Comparison of ENCODE assay signal across 10 mouse cellular contexts in genomic region chr4:32826925-32827324, GRCm38 (mm10). TPM values are rescaled to one million over a fixed set of nuclear protein-coding genes. Genes with fewer than 3 reads are reported as not detected.
A peak's percentile ranks its signal among the peaks of the same experiment; 100 is the strongest.
DNase-seq lines count a peak whose midpoint lies in the region; ATAC-seq lines count a peak whose summit lies in the region.
"Had no signal": no experiment of that assay in that cellular context is flagged by ENCODE, and none has a peak within 500 bp of the region (broad histone marks: within the 10 kb centered on the region; RNA-seq: fewer than 3 reads in every experiment).

No protein-coding gene starts in this region.

- ATAC-seq in forebrain, embryonic 13.5 days: peak; percentile 76
- no peak for ATAC-seq in midbrain, embryonic 11.5 days (ENCODE audit: low FRiP score)
- no peak for ATAC-seq in midbrain, embryonic 15.5 days (replicated peaks)
- ATAC-seq in forebrain, embryonic 15.5 days (replicated peaks): peak; percentile 57

- 0 out of 2 replicates have a peak overlapping the region, but pooled peaks have one; percentile 4 for H3K9ac ChIP-seq in forebrain, embryonic 13.5 days
- H3K9ac ChIP-seq in midbrain, embryonic 11.5 days (ENCODE audit: low read length): no peak overlapping the region
- H3K9ac ChIP-seq in midbrain, embryonic 15.5 days: no peak overlapping the region
- no peak overlapping the region for H3K9ac ChIP-seq in forebrain, embryonic 15.5 days (replicated peaks)

- no peak overlapping the region for H3K4me2 ChIP-seq in forebrain, embryonic 13.5 days
- H3K4me2 ChIP-seq in midbrain, embryonic 11.5 days: no peak overlapping the region
- H3K4me2 ChIP-seq in midbrain, embryonic 15.5 days: no peak overlapping the region
- H3K4me2 ChIP-seq in forebrain, embryonic 15.5 days (replicated peaks): no peak overlapping the region

- peaks cover 14% of the 10 kb centered on the region for H3K4me1 ChIP-seq in forebrain, embryonic 13.5 days
- H3K4me1 ChIP-seq in forebrain, embryonic 10.5 days: peaks cover 18% of the 10 kb centered on the region
- H3K4me1 ChIP-seq in midbrain, embryonic 11.5 days (ENCODE audit: control insufficient read depth, insufficient read depth, low read length): no peaks in the 10 kb centered on the region
- H3K4me1 ChIP-seq in midbrain, embryonic 15.5 days: peaks cover 10% of the 10 kb centered on the region; the same call in 1 of the 2 replicates
- H3K4me1 ChIP-seq in forebrain, embryonic 15.5 days: peaks cover 16% of the 10 kb centered on the region

- no peak overlapping the region for H3K4me3 ChIP-seq in forebrain, embryonic 13.5 days
- no peak overlapping the region for H3K4me3 ChIP-seq in forebrain, embryonic 10.5 days
- no peak overlapping the region for H3K4me3 ChIP-seq in midbrain, embryonic 11.5 days (ENCODE audit: low read depth, low read length)
- H3K4me3 ChIP-seq in midbrain, embryonic 15.5 days: no peak overlapping the region
- H3K4me3 ChIP-seq in forebrain, embryonic 15.5 days: no peak overlapping the region

- no peaks in the 10 kb centered on the region for H3K27me3 ChIP-seq in forebrain, embryonic 13.5 days
- no peaks in the 10 kb centered on the region for H3K27me3 ChIP-seq in forebrain, embryonic 10.5 days (ENCODE audit: poor library complexity, severe bottlenecking)
- H3K27me3 ChIP-seq in midbrain, embryonic 11.5 days (ENCODE audit: control insufficient read depth, insufficient read depth, low read length): no peaks in the 10 kb centered on the region
- H3K27me3 ChIP-seq in midbrain, embryonic 15.5 days (replicated peaks): no peaks in the 10 kb centered on the region
- no peaks in the 10 kb centered on the region for H3K27me3 ChIP-seq in forebrain, embryonic 15.5 days

- H3K36me3 ChIP-seq in forebrain, embryonic 13.5 days (ENCODE audit: poor library complexity, severe bottlenecking): peaks cover 2% of the 10 kb centered on the region
- H3K36me3 ChIP-seq in forebrain, embryonic 10.5 days (replicated peaks): peaks cover 3% of the 10 kb centered on the region
- H3K36me3 ChIP-seq in midbrain, embryonic 11.5 days (ENCODE audit: control insufficient read depth, insufficient read depth, low read length): no peaks in the 10 kb centered on the region
- no peaks in the 10 kb centered on the region for H3K36me3 ChIP-seq in midbrain, embryonic 15.5 days (replicated peaks)
- no peaks in the 10 kb centered on the region; the same call in 1 of the 2 replicates for H3K36me3 ChIP-seq in forebrain, embryonic 15.5 days

- H3K9me3 ChIP-seq in forebrain, embryonic 13.5 days (replicated peaks): no peaks in the 10 kb centered on the region
- no peaks in the 10 kb centered on the region for H3K9me3 ChIP-seq in forebrain, embryonic 10.5 days
- no peaks in the 10 kb centered on the region for H3K9me3 ChIP-seq in midbrain, embryonic 11.5 days (ENCODE audit: control insufficient read depth, low read length)
- H3K9me3 ChIP-seq in midbrain, embryonic 15.5 days: no peaks in the 10 kb centered on the region
- H3K9me3 ChIP-seq in forebrain, embryonic 15.5 days: no peaks in the 10 kb centered on the region

- DNase-seq in forebrain, embryonic 10.5 days (ENCODE audit: extremely low spot score, low spot score): no peak
- peak; percentile 17 for DNase-seq in midbrain, embryonic 11.5 days (ENCODE audit: low spot score, missing footprints)
- DNase-seq in layer of hippocampus, postnatal 10 days (ENCODE audit: low spot score in 2 of 2): peak; percentile 46 to 54
- DNase-seq in lung, postnatal 10 days: no peak
- DNase-seq in embryo, embryonic 10 days (ENCODE audit: low spot score): no peak

- 39% methylated on average over 7 of the region's 7 CpGs for WGBS in forebrain, embryonic 13.5 days
- 68% methylated on average over 7 of the region's 7 CpGs for WGBS in forebrain, embryonic 10.5 days
- WGBS in midbrain, embryonic 11.5 days: 77% methylated on average over 7 of the region's 7 CpGs
- WGBS in midbrain, embryonic 15.5 days: 42% methylated on average over 7 of the region's 7 CpGs
- 28% methylated on average over 7 of the region's 7 CpGs for WGBS in forebrain, embryonic 15.5 days

- peak overlapping the region; percentile 54 for H3K27ac ChIP-seq in forebrain, embryonic 13.5 days
- H3K27ac ChIP-seq in forebrain, embryonic 10.5 days: no peak overlapping the region
- H3K27ac ChIP-seq in midbrain, embryonic 11.5 days (ENCODE audit: low read depth, low read length): no peak overlapping the region
- H3K27ac ChIP-seq in midbrain, embryonic 15.5 days: no peak overlapping the region
- peak overlapping the region; percentile 58 for H3K27ac ChIP-seq in forebrain, embryonic 15.5 days (replicated peaks)
- H3K27ac ChIP-seq: kidney, postnatal 0 days; macrophage had no signal

RNA-seq across cellular contexts. Expression of gene Lyrm2, which starts 26.9 kb away (rescaled TPM):
- 170 and 172 TPM in 2 replicates for polyA plus RNA-seq in forebrain, embryonic 13.5 days (2015; fragmentation: Nextera tagmentation; extraction: Ambion mirVana)
- polyA plus RNA-seq in forebrain, embryonic 10.5 days (2016; fragmentation: Nextera tagmentation; extraction: Ambion mirVana): 101 and 110 TPM in 2 replicates
- 169 and 175 TPM in 2 replicates for polyA plus RNA-seq in midbrain, embryonic 11.5 days (2014; fragmentation: Nextera tagmentation; extraction: Ambion mirVana)
- polyA plus RNA-seq in midbrain, embryonic 15.5 days (2015; fragmentation: Nextera tagmentation; extraction: Ambion mirVana): 115 and 124 TPM in 2 replicates
- 136 and 137 TPM in 2 replicates for polyA plus RNA-seq in forebrain, embryonic 15.5 days (2015; fragmentation: Nextera tagmentation; extraction: Ambion mirVana)
- 10 to 100 TPM; 46.7 to 50.4 TPM for total RNA-seq in layer of hippocampus, postnatal 10 days (2021)

Comparison
In these comparisons a context has a peak if more than half of its experiments do, and no peak if none do; other contexts are left out.
1. H3K27ac ChIP-seq: peak in forebrain, embryonic 13.5 days (single experiment) and forebrain, embryonic 15.5 days (single experiment); none in forebrain, embryonic 10.5 days (single experiment), midbrain, embryonic 11.5 days (single experiment) and midbrain, embryonic 15.5 days (single experiment).
2. ATAC-seq: peak in forebrain, embryonic 13.5 days (single experiment) and forebrain, embryonic 15.5 days (single experiment); none in midbrain, embryonic 11.5 days (single experiment) and midbrain, embryonic 15.5 days (single experiment).
3. DNase-seq: peak in midbrain, embryonic 11.5 days (single experiment) and layer of hippocampus, postnatal 10 days (2 of 2); none in forebrain, embryonic 10.5 days (single experiment), lung, postnatal 10 days (single experiment) and embryo, embryonic 10 days (single experiment).